In the genomic region with DNA sequence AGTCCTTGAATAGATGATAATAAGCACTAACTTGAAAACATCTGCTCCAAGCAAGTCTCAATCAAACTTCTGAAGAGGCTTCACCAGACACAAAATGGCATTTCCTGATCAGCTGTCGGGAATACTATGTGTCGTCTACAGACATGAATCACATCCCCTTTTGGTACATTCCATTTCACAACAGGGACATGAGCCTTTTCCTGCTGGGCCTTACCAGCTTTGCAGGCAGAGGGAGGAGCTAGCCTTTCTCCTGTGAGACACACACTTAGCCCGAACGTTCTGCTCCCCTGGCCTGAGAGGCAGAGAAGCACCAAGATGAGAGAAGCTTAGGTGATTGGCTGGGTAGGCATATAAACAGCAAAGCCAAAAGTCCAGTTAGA, we compare ENCODE assay signal across 15 mouse cellular contexts. TPM values are rescaled to one million over a fixed set of nuclear protein-coding genes. Genes with fewer than 3 reads are reported as not detected.
DNase-seq lines count a peak whose midpoint lies in the region; ATAC-seq lines count a peak whose summit lies in the region.
"Had no signal": no experiment of that assay in that cellular context is flagged by ENCODE, and none has a peak within 500 bp of the region (broad histone marks: within the 10 kb centered on the region; RNA-seq: fewer than 3 reads in every experiment).

No protein-coding gene starts in this region.

- no peaks in the 10 kb centered on the region for H3K9me3 ChIP-seq in neural tube, embryonic 11.5 days (ENCODE audit: control insufficient read depth, low read length)
- no peaks in the 10 kb centered on the region for H3K9me3 ChIP-seq in neural tube, embryonic 15.5 days (replicated peaks)
- H3K9me3 ChIP-seq in limb, embryonic 15.5 days = no peaks in the 10 kb centered on the region
- H3K9me3 ChIP-seq in neural tube, embryonic 14.5 days (ENCODE audit: control insufficient read depth, low read length) = no peaks in the 10 kb centered on the region
- no peaks in the 10 kb centered on the region for H3K9me3 ChIP-seq in hindbrain, embryonic 12.5 days (replicated peaks)
- H3K9me3 ChIP-seq: heart, embryonic 10.5 days; midbrain, embryonic 12.5 days had no signal

- no peak overlapping the region for H3K9ac ChIP-seq in neural tube, embryonic 11.5 days (ENCODE audit: low read length)
- no peak overlapping the region for H3K9ac ChIP-seq in neural tube, embryonic 15.5 days (replicated peaks)
- H3K9ac ChIP-seq in limb, embryonic 15.5 days = no peak overlapping the region
- no peak overlapping the region for H3K9ac ChIP-seq in neural tube, embryonic 14.5 days (replicated peaks; ENCODE audit: low read depth, low read length)
- no peak overlapping the region for H3K9ac ChIP-seq in hindbrain, embryonic 12.5 days
- H3K9ac ChIP-seq: midbrain, embryonic 12.5 days had no signal

- DNase-seq in adrenal gland, postnatal 10 days = peak; percentile 5
- no peak for DNase-seq in adrenal gland, postnatal 4 days (ENCODE audit: low spot score in 2 of 2)
- DNase-seq in neural tube, embryonic 11.5 days (ENCODE audit: low spot score) = no peak
- DNase-seq: B cell, adult 2 months; retina, postnatal 1 day had no signal

- H3K4me1 ChIP-seq in neural tube, embryonic 11.5 days (ENCODE audit: control insufficient read depth, insufficient read depth, low read length) = no peaks in the 10 kb centered on the region
- H3K4me1 ChIP-seq in neural tube, embryonic 15.5 days = 0 out of 2 replicates have a peak, but pooled peaks cover 10% of the 10 kb centered on the region
- H3K4me1 ChIP-seq in limb, embryonic 15.5 days = no peaks in the 10 kb centered on the region
- H3K4me1 ChIP-seq in neural tube, embryonic 14.5 days (ENCODE audit: control insufficient read depth, insufficient read depth, low read length) = peaks cover 7% of the 10 kb centered on the region; the same call in 1 of the 2 replicates
- H3K4me1 ChIP-seq in hindbrain, embryonic 12.5 days = no peaks in the 10 kb centered on the region
- H3K4me1 ChIP-seq: heart, embryonic 10.5 days; midbrain, embryonic 12.5 days had no signal

- 0 out of 2 replicates have a peak overlapping the region, but pooled peaks have one; percentile 39 for H3K27ac ChIP-seq in neural tube, embryonic 11.5 days (ENCODE audit: low read depth, low read length)
- H3K27ac ChIP-seq in neural tube, embryonic 15.5 days (replicated peaks) = no peak overlapping the region
- peak overlapping the region; percentile 19; the same call in 1 of the 2 replicates for H3K27ac ChIP-seq in limb, embryonic 15.5 days
- no peak overlapping the region for H3K27ac ChIP-seq in neural tube, embryonic 14.5 days (ENCODE audit: low read depth, low read length)
- no peak overlapping the region for H3K27ac ChIP-seq in hindbrain, embryonic 12.5 days
- H3K27ac ChIP-seq: heart, embryonic 10.5 days; midbrain, embryonic 12.5 days; stomach, postnatal 0 days had no signal

- no peak for ATAC-seq in neural tube, embryonic 11.5 days (ENCODE audit: insufficient read depth, low FRiP score, low TSS enrichment)
- ATAC-seq in neural tube, embryonic 15.5 days (ENCODE audit: low FRiP score) = no peak
- ATAC-seq in limb, embryonic 15.5 days (ENCODE audit: insufficient number of reproducible peaks, low FRiP score, low TSS enrichment, low read depth) = no peak
- ATAC-seq in neural tube, embryonic 14.5 days (ENCODE audit: low read depth) = peak; percentile 21; the same call in 1 of the 2 replicates
- ATAC-seq in megakaryocyte-erythroid progenitor cell, adult 5-6 weeks (replicated peaks; ENCODE audit: low FRiP score, low TSS enrichment, poor library complexity, severe bottlenecking) = no peak
- no peak for ATAC-seq in hindbrain, embryonic 12.5 days (ENCODE audit: low FRiP score)
- ATAC-seq: Patski had no signal

- 39% methylated on average over 4 of the region's 4 CpGs for WGBS in neural tube, embryonic 11.5 days
- WGBS in neural tube, embryonic 15.5 days = 36% methylated on average over 4 of the region's 4 CpGs
- WGBS in limb, embryonic 15.5 days = 21% methylated on average over 4 of the region's 4 CpGs
- WGBS in neural tube, embryonic 14.5 days = 34% methylated on average over 4 of the region's 4 CpGs
- WGBS in hindbrain, embryonic 12.5 days = 53% methylated on average over 4 of the region's 4 CpGs

- H3K36me3 ChIP-seq in neural tube, embryonic 11.5 days (ENCODE audit: control insufficient read depth, insufficient read depth, low read length) = no peaks in the 10 kb centered on the region
- no peaks in the 10 kb centered on the region for H3K36me3 ChIP-seq in neural tube, embryonic 15.5 days
- H3K36me3 ChIP-seq in limb, embryonic 15.5 days = no peaks in the 10 kb centered on the region
- no peaks in the 10 kb centered on the region for H3K36me3 ChIP-seq in neural tube, embryonic 14.5 days (ENCODE audit: control insufficient read depth, insufficient read depth, low read length)
- H3K36me3 ChIP-seq in hindbrain, embryonic 12.5 days = no peaks in the 10 kb centered on the region
- H3K36me3 ChIP-seq: heart, embryonic 10.5 days; midbrain, embryonic 12.5 days had no signal

- H3K27me3 ChIP-seq in neural tube, embryonic 11.5 days (ENCODE audit: control insufficient read depth, insufficient read depth, low read length) = no peaks in the 10 kb centered on the region
- H3K27me3 ChIP-seq in neural tube, embryonic 15.5 days (replicated peaks) = no peaks in the 10 kb centered on the region
- no peaks in the 10 kb centered on the region for H3K27me3 ChIP-seq in limb, embryonic 15.5 days
- no peaks in the 10 kb centered on the region for H3K27me3 ChIP-seq in neural tube, embryonic 14.5 days (ENCODE audit: control insufficient read depth, insufficient read depth, low read length)
- no peaks in the 10 kb centered on the region for H3K27me3 ChIP-seq in hindbrain, embryonic 12.5 days
- H3K27me3 ChIP-seq: midbrain, embryonic 12.5 days; Patski had no signal

- no peak overlapping the region for H3K4me2 ChIP-seq in neural tube, embryonic 11.5 days (ENCODE audit: low read depth)
- H3K4me2 ChIP-seq in neural tube, embryonic 15.5 days = no peak overlapping the region
- no peak overlapping the region for H3K4me2 ChIP-seq in limb, embryonic 15.5 days
- no peak overlapping the region for H3K4me2 ChIP-seq in neural tube, embryonic 14.5 days (ENCODE audit: low read depth, low read length)
- H3K4me2 ChIP-seq in hindbrain, embryonic 12.5 days (replicated peaks) = no peak overlapping the region
- H3K4me2 ChIP-seq: midbrain, embryonic 12.5 days had no signal

- no peak overlapping the region for H3K4me3 ChIP-seq in neural tube, embryonic 11.5 days (ENCODE audit: low read depth, low read length)
- no peak overlapping the region for H3K4me3 ChIP-seq in neural tube, embryonic 15.5 days (replicated peaks)
- no peak overlapping the region for H3K4me3 ChIP-seq in limb, embryonic 15.5 days
- H3K4me3 ChIP-seq in neural tube, embryonic 14.5 days (ENCODE audit: low read depth, low read length) = no peak overlapping the region
- H3K4me3 ChIP-seq in hindbrain, embryonic 12.5 days = no peak overlapping the region
- H3K4me3 ChIP-seq: erythroblast, embryonic 14.5 days; heart, embryonic 10.5 days; midbrain, embryonic 12.5 days had no signal

RNA-seq across cellular contexts. Expression of a gene that starts 56.9 kb away (rescaled TPM):
- total RNA-seq in adrenal gland, postnatal 10 days (2021) = 10 to 100 TPM; 18.7 to 21.0 TPM
- 10 to 100 TPM; 35.1 to 40.6 TPM for total RNA-seq in adrenal gland, postnatal 4 days (2021)
- 84.2 and 87.0 TPM in 2 replicates for polyA plus RNA-seq in neural tube, embryonic 11.5 days (2014; fragmentation: Nextera tagmentation; extraction: Ambion mirVana)
- 10.2 and 13.2 TPM in 2 replicates for polyA plus RNA-seq in neural tube, embryonic 15.5 days (2015; fragmentation: Nextera tagmentation; extraction: Ambion mirVana)
- 48.2 and 56.9 TPM in 2 replicates for polyA plus RNA-seq in limb, embryonic 15.5 days (2015; fragmentation: Nextera tagmentation; extraction: Ambion mirVana)
- 10.0 and 16.1 TPM in 2 replicates for polyA plus RNA-seq in neural tube, embryonic 14.5 days (2014; fragmentation: Nextera tagmentation; extraction: Ambion mirVana)
- 1.2 and 5.4 TPM in 2 replicates for total RNA-seq in megakaryocyte-erythroid progenitor cell, adult 5-6 weeks (2014; fragmentation: Nextera tagmentation)
- total RNA-seq in megakaryocyte-erythroid progenitor cell, adult 5-6 weeks (2017) = 3.7 and 4.1 TPM in 2 replicates
- 64.9 and 70.5 TPM in 2 replicates for polyA plus RNA-seq in hindbrain, embryonic 12.5 days (2016; fragmentation: Nextera tagmentation; extraction: Ambion mirVana)
- polyA plus RNA-seq: erythroblast, embryonic 14.5 days had no signal

Comparison
In these comparisons a context has a peak if more than half of its experiments do, and no peak if none do; other contexts are left out.
1. H3K27ac ChIP-seq: peak in neural tube, embryonic 11.5 days (single experiment) and limb, embryonic 15.5 days (single experiment); none in neural tube, embryonic 15.5 days (single experiment), neural tube, embryonic 14.5 days (single experiment) and hindbrain, embryonic 12.5 days (single experiment).